Mouse (Mus musculus) megakaryocyte, embryonic 14.5 days (primary cell): ENCODE results near the gene Rpl18a.

Experiments used
- FLI1 ChIP-seq: IDR thresholded peaks from 2 replicates; pipeline ENCODE4 v1.6.1; 2012; ENCODE audit warnings: low read length, inconsistent platforms, mixed read lengths
- GATA1 ChIP-seq: IDR thresholded peaks from 3 replicates; pipeline ENCODE4 v1.6.1; 2012; ENCODE audit warnings: mixed read lengths, low read length, inconsistent platforms, borderline replicate concordance

- TF ChIP-seq GATA1 (no peak), FLI1 (no peak)
These were observed 19.0 kb downstream of the Rpl18a start for GRCm38 (mm10) chr8:70878178-70878577.
